Mouse (Mus musculus): Measurements from ENCODE around the gene Tle3.

Gene Tle3

DNA sequence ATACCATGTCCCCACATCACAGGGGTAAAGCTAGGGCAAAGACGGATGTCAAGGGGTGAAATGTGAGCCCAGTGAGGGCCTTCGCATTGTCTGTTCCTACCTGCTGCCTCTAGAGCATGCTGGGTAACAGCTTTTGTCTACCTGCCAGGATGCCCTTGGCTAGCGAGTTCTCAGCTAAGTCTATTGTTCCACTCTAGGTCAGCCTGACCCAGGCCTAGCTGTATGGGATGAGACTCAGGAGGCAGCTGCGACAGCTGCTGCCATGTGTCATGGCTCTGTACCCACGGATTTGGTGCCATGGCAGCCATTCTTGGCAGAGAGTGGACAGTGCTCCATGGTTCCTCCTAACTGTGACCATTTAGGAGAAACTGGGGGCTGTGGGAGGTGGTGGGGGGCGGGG, 66.9 kb downstream of the Tle3 start:
- no peak for DNase-seq

DNA sequence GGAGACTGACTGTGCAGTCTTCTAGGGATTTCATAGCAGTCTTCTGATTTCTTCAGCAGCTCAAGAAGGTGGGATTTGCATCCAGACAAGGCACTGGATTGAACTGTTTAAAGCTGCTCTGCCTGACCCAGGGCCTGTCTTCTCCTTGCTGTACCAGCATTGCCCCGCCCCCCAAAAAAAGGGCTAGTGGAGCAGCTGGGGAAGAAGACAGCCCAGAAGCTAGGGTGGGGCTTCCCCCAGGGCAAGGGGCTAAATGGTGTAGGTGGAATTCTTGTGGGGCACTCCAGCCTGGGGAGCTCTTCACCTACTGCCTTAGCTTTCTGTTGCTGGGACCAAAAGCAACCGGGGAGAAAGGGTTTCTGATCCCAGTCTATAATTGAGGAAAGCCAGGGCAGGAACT, 67.8 kb downstream of the Tle3 start:
- DNase-seq, result no peak

DNA sequence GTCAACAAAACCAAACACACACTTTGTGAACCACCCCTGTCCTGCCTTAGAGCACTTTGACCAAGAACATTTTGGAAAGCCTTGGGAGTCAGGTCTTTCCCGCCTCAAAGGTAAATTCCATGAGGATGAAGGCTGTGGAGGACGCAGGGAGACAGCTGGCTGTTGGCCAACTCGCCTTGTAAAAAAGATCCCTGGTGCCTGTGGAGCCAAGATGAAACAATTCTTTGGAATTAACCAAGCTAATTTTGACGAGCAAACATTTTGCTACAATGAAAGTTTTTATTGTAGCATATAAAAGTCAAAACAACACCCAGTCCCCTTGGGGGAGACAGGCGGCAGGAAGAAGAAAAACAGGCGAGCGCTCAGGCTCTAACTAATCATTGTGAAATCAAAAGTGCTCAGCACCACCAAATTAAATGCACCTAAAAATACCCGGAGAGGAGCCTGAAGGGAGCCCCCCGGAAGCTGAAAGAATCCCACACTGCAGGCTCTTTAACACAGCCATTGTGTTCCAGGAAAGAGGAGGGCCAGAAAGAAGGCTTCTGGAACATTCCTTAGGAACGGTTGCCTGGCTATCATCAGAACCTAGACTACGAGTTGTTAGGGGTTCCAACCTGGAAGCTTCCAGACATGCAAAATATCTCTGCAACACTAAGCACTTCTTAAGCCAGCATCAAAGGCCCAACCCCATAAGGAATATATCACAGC, 69.2 kb downstream of the Tle3 start:
- no peak for DNase-seq

DNA sequence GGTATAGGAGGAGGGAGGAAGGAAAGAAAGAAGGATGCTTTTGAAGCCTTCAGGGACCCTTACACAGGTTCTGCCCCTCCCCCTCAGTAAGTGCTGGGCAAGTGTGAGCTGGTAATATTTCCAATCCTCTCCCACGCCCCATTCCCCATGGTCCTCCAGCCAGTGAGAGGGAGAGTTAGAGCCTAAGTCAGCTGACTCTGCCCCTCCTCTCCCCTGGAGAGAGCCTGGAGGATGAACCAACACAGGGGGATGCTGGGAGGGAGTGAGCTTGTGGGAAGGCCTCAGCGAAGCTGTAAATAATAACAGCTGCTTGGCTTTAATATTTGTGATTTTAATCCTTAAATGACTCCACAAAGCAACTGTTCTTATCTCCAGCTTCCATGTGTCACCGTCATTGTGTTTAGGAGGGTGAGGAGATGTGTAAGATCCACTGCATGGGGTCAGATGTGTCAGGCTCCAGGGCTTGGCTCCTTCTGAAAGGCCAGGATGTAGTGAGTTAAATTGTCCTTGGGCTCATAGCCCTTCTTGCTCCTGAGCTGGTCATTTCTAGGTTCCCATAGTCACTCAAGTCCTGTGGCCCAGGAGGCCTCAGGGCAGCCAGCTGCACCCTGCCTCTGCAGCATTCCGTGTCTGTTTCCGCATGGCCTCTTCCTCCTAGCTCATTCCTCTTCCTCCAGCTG, 70.9 kb downstream of the Tle3 start:
- no peak for DNase-seq

DNA sequence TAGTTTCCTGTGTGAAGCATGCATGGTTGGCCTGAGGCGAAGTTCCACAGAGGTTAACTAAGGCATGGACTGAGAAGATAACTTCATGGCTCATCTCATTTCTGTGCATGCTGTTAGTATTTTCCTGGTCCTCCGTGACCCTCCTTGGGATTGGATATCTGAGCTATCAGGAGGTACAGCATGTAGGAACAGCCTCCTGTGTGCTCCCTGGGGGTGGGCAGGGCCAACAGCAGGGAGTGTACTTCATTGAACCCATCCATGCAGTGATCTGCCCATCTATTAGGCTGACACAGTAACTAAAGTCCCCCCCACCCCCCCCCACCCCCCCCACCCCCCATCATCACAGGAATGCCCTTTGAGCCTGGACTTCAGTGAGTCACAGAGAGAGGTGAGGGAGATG, 73.0 kb downstream of the Tle3 start:
- DNase-seq, result no peak

DNA sequence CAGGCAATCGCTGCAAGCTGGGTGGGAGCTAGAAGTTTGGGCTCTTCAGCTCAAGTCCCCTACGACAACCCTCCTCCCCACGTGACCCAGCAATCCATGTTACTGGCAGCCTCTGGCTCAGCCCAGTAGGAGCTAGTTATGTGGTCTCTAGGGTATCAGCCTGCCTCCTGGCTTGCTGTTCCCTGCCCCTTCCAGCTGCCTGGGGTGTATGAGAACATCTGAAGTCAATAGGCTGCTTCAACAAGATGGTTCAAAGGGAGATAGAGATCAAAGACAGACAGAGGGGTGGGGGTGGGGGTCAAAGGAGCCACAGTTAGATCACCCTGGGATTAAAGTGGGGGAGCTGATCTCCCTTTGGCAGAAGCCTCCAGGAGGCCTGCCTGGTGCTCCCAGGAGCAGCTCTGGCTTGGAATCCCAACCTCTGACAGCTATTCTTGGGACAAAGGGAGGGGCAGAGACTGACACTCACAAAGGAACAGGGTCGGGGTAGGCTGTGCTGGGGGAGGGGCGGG, 73.6 kb downstream of the Tle3 start:
- no peak for DNase-seq

DNA sequence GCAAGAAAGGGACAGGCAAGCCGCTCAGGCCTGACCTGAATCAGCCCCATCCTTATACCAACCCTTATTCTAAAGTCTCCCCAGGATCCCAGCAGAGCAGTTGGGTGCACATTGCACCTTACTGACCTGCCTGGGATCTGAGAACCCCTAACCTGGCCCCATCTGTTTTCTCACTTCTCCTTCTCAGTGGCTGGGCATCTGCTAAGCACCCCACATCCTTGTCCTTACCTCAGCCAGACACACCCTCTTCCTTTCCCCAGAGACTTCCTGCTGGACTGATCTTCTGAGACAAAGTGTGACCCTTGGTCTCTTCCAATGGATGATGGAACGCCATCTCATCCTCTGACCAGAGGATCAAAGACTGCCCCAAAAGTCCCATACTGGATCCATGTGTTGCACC, 74.8 kb downstream of the Tle3 start:
- DNase-seq, result no peak

DNA sequence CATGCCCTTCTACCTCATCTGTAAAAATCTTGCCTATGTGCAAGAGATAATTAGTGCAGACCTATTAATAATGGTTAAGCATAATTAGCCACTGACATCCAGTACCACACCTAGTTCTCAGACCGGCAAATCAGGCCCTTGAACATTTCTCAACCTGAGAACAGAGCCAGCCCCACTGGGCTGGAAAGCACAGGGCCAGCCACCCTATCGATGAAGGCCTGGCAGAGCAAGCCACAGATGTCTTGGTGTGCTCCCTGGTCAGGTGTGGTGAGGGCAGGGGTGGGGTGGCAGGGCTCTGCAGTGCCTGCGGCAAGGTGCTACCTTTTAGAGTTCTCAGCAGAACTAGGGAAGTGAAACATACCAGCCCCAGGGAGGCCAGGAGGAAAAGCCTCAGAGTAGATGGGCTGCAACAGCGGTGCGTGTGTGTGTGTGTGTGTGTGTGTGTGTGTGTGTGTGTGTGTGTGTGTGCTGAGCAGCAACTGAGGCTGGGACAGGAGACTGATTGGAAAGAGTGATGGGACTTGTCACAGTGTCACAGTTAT, 77.3 kb downstream of the Tle3 start:
- DNase-seq, result peak in 1 of 2 experiments; percentile 34

DNA sequence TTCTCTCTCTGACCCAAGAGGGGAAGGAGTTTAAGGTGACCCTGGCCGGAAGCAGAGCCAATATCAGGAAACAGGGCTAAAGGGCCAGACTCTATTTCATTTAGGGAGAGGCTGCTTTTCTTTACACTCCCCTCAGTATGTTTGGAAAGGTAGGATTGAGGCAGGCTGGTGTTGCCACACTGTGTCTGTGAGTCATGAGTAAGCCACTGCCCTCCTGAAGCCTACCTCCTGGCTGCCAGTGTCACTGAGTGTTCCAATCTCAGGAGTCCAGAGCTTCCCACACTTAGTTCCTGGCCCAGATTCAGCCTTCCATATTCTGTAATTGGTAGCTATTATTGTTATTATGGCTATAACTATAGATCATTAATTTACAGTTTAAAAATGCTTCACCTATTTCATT, 79.9 kb downstream of the Tle3 start:
- DNase-seq, result no peak

DNA sequence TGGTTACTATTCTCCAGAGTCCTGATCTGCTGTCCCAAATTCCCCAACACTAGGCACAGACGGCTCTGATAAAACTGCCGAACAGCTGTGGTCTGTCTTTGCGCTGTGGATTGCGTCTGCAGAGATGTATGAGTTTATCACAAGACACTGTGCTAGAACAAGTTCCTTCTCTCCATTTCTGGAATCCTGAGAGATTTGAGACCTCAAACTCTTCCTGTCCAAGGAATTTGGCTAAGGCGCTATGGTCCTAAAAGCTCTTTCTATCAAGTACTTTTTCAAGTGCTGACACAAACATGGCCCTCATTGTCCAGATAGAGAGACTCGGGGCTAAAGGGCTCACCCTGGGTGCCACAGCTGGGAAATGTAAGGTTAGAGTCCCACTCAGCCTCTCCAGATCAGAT, 83.7 kb downstream of the Tle3 start:
- DNase-seq, result peak; percentile 35 to 54

DNA sequence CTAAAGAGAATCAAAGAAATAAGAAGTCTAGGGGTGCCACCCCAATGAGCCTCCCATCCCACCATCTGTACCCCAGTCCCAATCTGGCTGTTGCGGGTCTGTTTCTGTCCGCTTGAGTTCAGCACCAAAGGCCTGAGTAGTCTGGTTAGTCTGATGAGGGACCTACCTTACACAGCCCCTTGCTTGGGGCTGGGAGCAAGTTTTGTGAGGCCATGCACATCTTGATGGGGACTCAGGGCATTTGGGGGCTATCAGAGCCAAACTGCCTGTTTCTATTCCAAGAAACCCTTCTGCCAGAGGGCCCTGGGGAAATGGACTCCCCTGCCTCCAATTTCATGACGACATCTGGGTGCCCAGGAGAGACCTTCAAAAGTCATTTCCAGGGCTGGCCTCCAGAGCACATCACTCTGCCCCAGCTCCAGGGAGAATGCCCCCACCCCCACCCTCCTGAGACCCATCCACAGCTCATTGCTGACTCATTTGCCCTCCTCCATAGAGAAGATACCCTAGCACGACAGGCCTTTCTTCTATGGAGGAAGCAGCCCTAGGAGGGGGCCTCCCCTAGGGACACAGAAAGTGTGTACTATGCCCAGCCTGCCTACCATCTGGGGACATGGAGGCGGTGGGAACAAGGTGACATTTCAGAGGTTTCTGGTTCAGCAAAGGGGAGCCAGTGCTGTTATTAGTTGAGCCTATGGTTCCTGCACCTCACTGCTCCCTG, 84.4 kb downstream of the Tle3 start:
- DNase-seq, result no peak

DNA sequence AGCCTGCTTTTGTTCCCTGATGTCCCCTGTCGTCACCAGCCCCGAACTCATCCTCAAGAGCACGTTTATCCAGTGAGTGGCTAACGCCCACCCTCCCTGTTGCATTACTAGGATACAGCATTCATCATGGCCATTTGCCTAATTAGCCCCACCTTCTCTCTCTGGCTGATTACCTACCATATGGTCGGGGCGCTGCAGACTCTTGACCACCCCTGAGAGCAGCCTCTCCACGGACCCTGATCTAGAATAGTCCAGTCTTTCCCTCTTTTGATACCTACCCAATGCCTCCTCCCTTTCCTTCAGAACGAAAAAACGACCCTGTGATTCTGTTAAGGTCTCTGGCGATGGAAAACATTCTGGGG, 85.0 kb downstream of the Tle3 start:
- no peak for DNase-seq

DNA sequence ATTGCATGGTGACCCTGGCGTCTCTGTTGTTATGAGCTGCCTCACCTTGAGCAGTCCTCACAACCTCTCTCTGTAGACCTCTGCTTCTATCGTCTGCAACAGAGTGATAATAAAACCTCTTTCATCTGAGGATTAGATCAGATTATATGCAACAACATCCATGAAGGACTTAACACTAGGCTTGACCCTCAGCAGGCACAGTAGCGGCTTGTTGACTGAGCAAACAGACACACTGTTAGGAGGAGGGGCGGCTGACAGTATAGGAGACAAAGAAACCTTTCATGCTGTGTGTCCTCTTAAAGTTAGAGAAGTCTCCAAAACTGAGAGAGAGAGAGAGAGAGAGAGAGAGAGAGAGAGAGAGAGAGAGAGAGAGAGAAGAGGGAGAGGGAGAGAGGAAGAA, 89.7 kb downstream of the Tle3 start:
- DNase-seq, result no peak

DNA sequence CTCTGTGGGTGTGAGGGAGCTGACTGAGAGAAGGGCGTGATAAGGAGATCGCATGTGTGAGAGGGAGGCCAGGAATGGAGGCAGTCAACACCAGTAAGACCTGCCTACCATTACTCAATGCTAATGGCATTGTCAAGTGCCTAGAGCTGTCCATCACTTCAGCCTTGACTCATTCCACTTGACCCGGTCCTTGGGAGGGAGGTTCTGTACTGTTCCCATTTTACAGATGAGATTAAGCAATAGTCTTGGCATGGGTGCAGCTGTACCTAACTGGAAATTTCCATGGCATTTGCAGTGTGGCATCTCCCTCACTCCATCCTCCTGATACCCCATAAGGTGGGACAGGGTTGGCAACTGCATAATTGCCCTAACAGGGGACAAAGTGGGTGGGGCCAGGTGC, 95.3 kb downstream of the Tle3 start:
- peak in 1 of 2 experiments; percentile 15 for DNase-seq

Measured in lung, adult 18-20 months (tissue).